Mouse (Mus musculus): ENCODE data around the gene Slc15a1. TPM values are rescaled to one million over a fixed set of nuclear protein-coding genes. Genes with fewer than 3 reads are reported as not detected.

The Slc15a1 gene
- polyA plus RNA-seq, 1 experiment from 2014 or later: 0.49 TPM

GRCm38 (mm10) chr14:121445194-121445593 is 59.9 kb downstream of the Slc15a1 start:
- H3K9ac ChIP-seq (replicated peaks; ENCODE audit: low read length): no peak overlapping the region
- H3K36me3 ChIP-seq (ENCODE audit: insufficient read depth, low read length): no peaks in the 10 kb centered on the region
- no peak overlapping the region for H3K27ac ChIP-seq (ENCODE audit: low read length)
- 19% methylated on average over 8 of the region's 8 CpGs for WGBS
- ATAC-seq (ENCODE audit: low FRiP score, low TSS enrichment): peak; percentile 81
- no peak overlapping the region for H3K4me3 ChIP-seq (ENCODE audit: low read length)
- H3K27me3 ChIP-seq (ENCODE audit: insufficient read depth, low read length): no peaks in the 10 kb centered on the region
- H3K4me1 ChIP-seq (ENCODE audit: insufficient read depth, low read length): no peaks in the 10 kb centered on the region
- no peaks in the 10 kb centered on the region for H3K9me3 ChIP-seq (ENCODE audit: low read length)
- no peak overlapping the region for H3K4me2 ChIP-seq (replicated peaks; ENCODE audit: low read depth, low read length)

GRCm38 (mm10) chr14:121440807-121441206 is 64.2 kb downstream of the Slc15a1 start:
- Histone ChIP-seq H3K27ac (ENCODE audit: low read length) (no peak overlapping the region), H3K4me2 (replicated peaks; ENCODE audit: low read depth, low read length) (no peak overlapping the region), H3K36me3 (ENCODE audit: insufficient read depth, low read length) (no peaks in the 10 kb centered on the region), H3K4me1 (ENCODE audit: insufficient read depth, low read length) (no peaks in the 10 kb centered on the region), H3K9ac (replicated peaks; ENCODE audit: low read length) (no peak overlapping the region), H3K4me3 (ENCODE audit: low read length) (no peak overlapping the region), H3K9me3 (ENCODE audit: low read length) (no peaks in the 10 kb centered on the region), H3K27me3 (ENCODE audit: insufficient read depth, low read length) (no peaks in the 10 kb centered on the region)
- ATAC-seq (ENCODE audit: low FRiP score, low TSS enrichment): no peak
- 94% methylated on average over 6 of the region's 6 CpGs for WGBS

DNA sequence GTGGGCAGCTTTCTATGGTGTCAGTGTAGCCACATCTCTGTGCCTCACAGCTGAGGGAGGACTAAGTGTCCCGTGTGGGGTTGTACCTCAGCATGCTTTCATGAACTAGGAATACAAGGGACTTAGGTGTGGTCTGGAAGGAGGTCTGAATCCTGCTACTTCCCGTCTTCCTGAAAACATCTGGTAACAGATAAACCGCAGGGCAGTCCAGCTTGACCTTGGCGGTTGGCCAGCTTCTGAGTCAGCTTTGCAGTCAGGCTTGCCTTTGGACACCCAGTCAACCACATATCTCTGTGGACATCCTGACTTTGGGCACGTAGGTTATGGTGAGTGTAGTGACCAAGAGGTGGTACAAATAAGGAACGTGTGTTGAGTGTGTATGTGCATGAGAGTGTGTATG is 68.0 kb downstream of the Slc15a1 start:
- Histone ChIP-seq H3K4me3 (ENCODE audit: low read length) (no peak overlapping the region), H3K4me2 (replicated peaks; ENCODE audit: low read depth, low read length) (no peak overlapping the region), H3K4me1 (ENCODE audit: insufficient read depth, low read length) (no peaks in the 10 kb centered on the region), H3K27me3 (ENCODE audit: insufficient read depth, low read length) (no peaks in the 10 kb centered on the region), H3K9ac (replicated peaks; ENCODE audit: low read length) (no peak overlapping the region), H3K36me3 (ENCODE audit: insufficient read depth, low read length) (no peaks in the 10 kb centered on the region), H3K9me3 (ENCODE audit: low read length) (no peaks in the 10 kb centered on the region), H3K27ac (ENCODE audit: low read length) (no peak overlapping the region)
- WGBS: 64% methylated on average over 6 of the region's 6 CpGs
- no peak for ATAC-seq (ENCODE audit: low FRiP score, low TSS enrichment)

DNA sequence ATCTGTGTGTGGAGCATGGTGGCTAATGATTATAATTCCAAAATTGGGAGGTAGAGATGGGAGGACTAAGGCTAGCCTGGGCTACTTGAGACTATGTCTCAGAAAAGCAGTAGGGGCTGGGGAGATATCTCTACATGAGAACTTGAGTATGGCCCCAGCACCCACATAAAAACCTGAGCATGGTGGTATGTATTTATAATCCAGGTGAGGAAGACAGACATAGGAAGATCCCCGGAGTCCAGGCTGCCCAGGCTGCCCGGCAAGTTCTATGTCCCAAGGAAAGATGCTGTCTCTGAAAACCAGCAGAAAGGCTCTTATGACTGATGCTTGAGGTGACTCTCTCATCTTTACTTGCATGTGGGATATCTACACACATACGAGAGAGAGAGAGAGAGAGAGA is 68.6 kb downstream of the Slc15a1 start:
- 91% methylated on average over 3 of the region's 3 CpGs for WGBS
- no peak overlapping the region for H3K9ac ChIP-seq (replicated peaks; ENCODE audit: low read length)

GRCm38 (mm10) chr14:121435794-121436193 is 69.3 kb downstream of the Slc15a1 start:
- H3K27me3 ChIP-seq (ENCODE audit: insufficient read depth, low read length): no peaks in the 10 kb centered on the region
- H3K9me3 ChIP-seq (ENCODE audit: low read length): no peaks in the 10 kb centered on the region
- no peak overlapping the region for H3K4me2 ChIP-seq (replicated peaks; ENCODE audit: low read depth, low read length)
- H3K4me3 ChIP-seq (ENCODE audit: low read length): no peak overlapping the region
- no peaks in the 10 kb centered on the region for H3K36me3 ChIP-seq (ENCODE audit: insufficient read depth, low read length)
- WGBS: 46% methylated on average over 6 of the region's 6 CpGs
- H3K27ac ChIP-seq (ENCODE audit: low read length): no peak overlapping the region
- ATAC-seq (ENCODE audit: low FRiP score, low TSS enrichment): 0 out of 2 replicates have a peak, but pooled peaks have one; percentile 59
- no peaks in the 10 kb centered on the region for H3K4me1 ChIP-seq (ENCODE audit: insufficient read depth, low read length)
- no peak overlapping the region for H3K9ac ChIP-seq (replicated peaks; ENCODE audit: low read length)

More for the DNA sequence above, 68.6 kb downstream of the Slc15a1 start:
- H3K9me3 ChIP-seq (ENCODE audit: low read length): no peaks in the 10 kb centered on the region
- no peaks in the 10 kb centered on the region for H3K4me1 ChIP-seq (ENCODE audit: insufficient read depth, low read length)
- H3K36me3 ChIP-seq (ENCODE audit: insufficient read depth, low read length): no peaks in the 10 kb centered on the region
- H3K4me2 ChIP-seq (replicated peaks; ENCODE audit: low read depth, low read length): no peak overlapping the region
- no peaks in the 10 kb centered on the region for H3K27me3 ChIP-seq (ENCODE audit: insufficient read depth, low read length)
- no peak overlapping the region for H3K27ac ChIP-seq (ENCODE audit: low read length)
- H3K4me3 ChIP-seq (ENCODE audit: low read length): no peak overlapping the region
- no peak for ATAC-seq (ENCODE audit: low FRiP score, low TSS enrichment)

DNA sequence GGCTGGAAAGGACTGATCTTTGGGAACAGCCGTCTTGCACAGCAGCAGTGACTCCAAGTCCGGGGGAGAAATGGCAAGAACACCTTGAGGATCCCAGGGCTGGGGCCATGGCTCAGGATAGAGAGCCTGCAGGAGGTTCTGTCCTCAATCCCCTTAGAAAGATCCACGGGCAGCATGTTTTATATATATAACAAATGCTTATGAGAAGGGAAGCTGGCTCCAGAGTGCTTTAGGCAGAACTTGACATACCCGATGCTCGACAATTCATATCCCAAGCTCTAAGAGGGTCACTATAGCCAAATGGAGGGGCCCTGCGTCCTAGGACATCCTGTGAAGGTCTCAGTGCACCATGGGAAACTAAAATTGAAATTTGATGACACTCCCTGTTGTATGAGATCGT is 73.8 kb downstream of the Slc15a1 start:
- Histone ChIP-seq H3K27me3 (ENCODE audit: insufficient read depth, low read length) (no peaks in the 10 kb centered on the region), H3K9ac (replicated peaks; ENCODE audit: low read length) (no peak overlapping the region), H3K27ac (ENCODE audit: low read length) (no peak overlapping the region), H3K4me1 (ENCODE audit: insufficient read depth, low read length) (no peaks in the 10 kb centered on the region), H3K9me3 (ENCODE audit: low read length) (peaks cover 5% of the 10 kb centered on the region; the same call in 1 of the 2 replicates), H3K4me2 (replicated peaks; ENCODE audit: low read depth, low read length) (no peak overlapping the region), H3K4me3 (ENCODE audit: low read length) (no peak overlapping the region), H3K36me3 (ENCODE audit: insufficient read depth, low read length) (no peaks in the 10 kb centered on the region)
- ATAC-seq (ENCODE audit: low FRiP score, low TSS enrichment): no peak
- WGBS: 85% methylated on average over 7 of the region's 7 CpGs

DNA sequence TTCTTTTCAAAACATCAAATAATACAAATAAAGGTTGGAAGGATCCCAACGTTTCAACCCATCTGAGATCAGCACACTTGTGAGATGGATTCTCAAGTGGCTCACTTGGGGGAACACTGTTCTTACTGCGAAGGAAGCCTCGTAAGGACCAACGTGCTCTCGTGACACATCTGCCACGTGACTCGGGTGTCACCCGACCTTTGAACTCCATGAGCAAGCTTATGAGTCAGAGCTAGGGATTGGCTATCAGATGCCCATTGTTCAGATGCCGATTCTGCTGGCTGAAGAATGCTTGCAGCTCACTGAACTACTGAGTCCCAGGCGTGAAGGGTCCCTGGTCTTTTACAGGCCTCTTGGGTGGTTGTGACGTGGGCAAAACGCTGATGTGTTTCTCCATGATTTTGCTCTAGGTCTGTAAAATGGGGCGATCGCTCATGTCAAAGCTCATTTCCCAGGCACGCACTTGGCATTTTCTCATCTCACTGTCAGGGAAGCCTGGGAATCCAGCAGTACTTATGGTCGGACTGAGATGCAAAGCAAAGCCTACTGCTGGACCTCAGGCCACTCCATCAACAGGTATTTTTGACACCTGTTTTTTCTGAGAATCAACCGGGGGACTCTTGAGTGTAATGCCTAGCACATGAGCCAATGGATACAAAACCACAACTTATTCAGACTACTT is 75.1 kb downstream of the Slc15a1 start:
- 80% methylated on average over 17 of the region's 17 CpGs for WGBS
- no peak for ATAC-seq (ENCODE audit: low FRiP score, low TSS enrichment)

DNA sequence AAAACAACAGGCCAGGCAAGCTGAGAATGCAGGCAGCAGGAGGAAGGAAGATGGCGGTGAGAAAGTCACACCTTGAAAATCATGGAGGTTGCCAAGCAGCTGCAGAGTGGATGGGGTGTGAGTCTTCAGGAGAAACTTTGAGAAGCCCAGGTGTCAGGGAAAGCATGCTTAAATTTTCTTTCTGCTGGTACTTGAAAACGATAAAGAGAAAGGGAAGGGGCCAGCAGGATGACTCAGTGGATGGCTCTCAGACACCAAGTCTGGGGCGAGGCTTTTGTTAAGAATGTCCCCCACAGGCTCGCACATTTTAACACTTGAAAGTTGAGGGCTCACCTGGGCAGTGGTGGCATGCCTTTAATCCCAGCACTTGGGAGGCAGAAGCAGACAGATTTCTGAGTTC is 76.9 kb downstream of the Slc15a1 start:
- no peaks in the 10 kb centered on the region for H3K36me3 ChIP-seq (ENCODE audit: insufficient read depth, low read length)
- H3K4me1 ChIP-seq (ENCODE audit: insufficient read depth, low read length): no peaks in the 10 kb centered on the region
- H3K9me3 ChIP-seq (ENCODE audit: low read length): peaks cover 5% of the 10 kb centered on the region; the same call in 1 of the 2 replicates
- H3K27ac ChIP-seq (ENCODE audit: low read length): no peak overlapping the region
- 93% methylated on average over 4 of the region's 4 CpGs for WGBS
- H3K9ac ChIP-seq (replicated peaks; ENCODE audit: low read length): no peak overlapping the region
- no peak for ATAC-seq (ENCODE audit: low FRiP score, low TSS enrichment)
- no peak overlapping the region for H3K4me3 ChIP-seq (ENCODE audit: low read length)
- H3K27me3 ChIP-seq (ENCODE audit: insufficient read depth, low read length): no peaks in the 10 kb centered on the region
- no peak overlapping the region for H3K4me2 ChIP-seq (replicated peaks; ENCODE audit: low read depth, low read length)

More for the DNA sequence above, 75.1 kb downstream of the Slc15a1 start:
- no peak overlapping the region for H3K9ac ChIP-seq (replicated peaks; ENCODE audit: low read length)
- no peaks in the 10 kb centered on the region for H3K36me3 ChIP-seq (ENCODE audit: insufficient read depth, low read length)
- H3K27ac ChIP-seq (ENCODE audit: low read length): no peak overlapping the region
- H3K27me3 ChIP-seq (ENCODE audit: insufficient read depth, low read length): no peaks in the 10 kb centered on the region
- peaks cover 5% of the 10 kb centered on the region; the same call in 1 of the 2 replicates for H3K9me3 ChIP-seq (ENCODE audit: low read length)
- no peaks in the 10 kb centered on the region for H3K4me1 ChIP-seq (ENCODE audit: insufficient read depth, low read length)
- H3K4me3 ChIP-seq (ENCODE audit: low read length): no peak overlapping the region
- no peak overlapping the region for H3K4me2 ChIP-seq (replicated peaks; ENCODE audit: low read depth, low read length)

DNA sequence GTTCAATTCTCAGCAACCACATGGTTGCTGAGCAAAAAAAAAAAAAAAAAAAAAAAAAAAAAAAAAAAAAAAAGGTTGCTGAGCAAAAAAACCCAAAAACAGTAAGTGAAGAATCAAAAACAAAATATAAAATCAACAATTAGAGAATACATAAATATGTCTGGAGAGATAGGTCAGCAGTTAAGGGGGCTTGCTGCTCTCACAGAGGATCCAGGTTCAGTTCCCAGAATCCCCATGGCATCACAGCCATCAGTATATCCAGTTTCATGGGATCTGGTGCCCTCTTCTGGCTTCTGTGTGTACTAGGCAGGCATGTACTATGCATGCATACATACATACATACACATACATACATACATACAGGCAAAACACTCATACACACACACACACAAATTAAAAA is 78.3 kb downstream of the Slc15a1 start:
- no peak for ATAC-seq (ENCODE audit: low FRiP score, low TSS enrichment)
- Histone ChIP-seq H3K4me2 (replicated peaks; ENCODE audit: low read depth, low read length) (no peak overlapping the region), H3K36me3 (ENCODE audit: insufficient read depth, low read length) (no peaks in the 10 kb centered on the region), H3K4me1 (ENCODE audit: insufficient read depth, low read length) (peaks cover 5% of the 10 kb centered on the region; the same call in 1 of the 2 replicates), H3K4me3 (ENCODE audit: low read length) (no peak overlapping the region), H3K27me3 (ENCODE audit: insufficient read depth, low read length) (no peaks in the 10 kb centered on the region), H3K9me3 (ENCODE audit: low read length) (peaks cover 5% of the 10 kb centered on the region; the same call in 1 of the 2 replicates), H3K9ac (replicated peaks; ENCODE audit: low read length) (no peak overlapping the region), H3K27ac (ENCODE audit: low read length) (no peak overlapping the region)

- Histone ChIP-seq H3K4me1 (ENCODE audit: insufficient read depth, low read length) (peaks cover 5% of the 10 kb centered on the region; the same call in 1 of the 2 replicates), H3K9me3 (ENCODE audit: low read length) (peaks cover 11% of the 10 kb centered on the region; the same call in 1 of the 2 replicates), H3K4me3 (ENCODE audit: low read length) (no peak overlapping the region), H3K27ac (ENCODE audit: low read length) (no peak overlapping the region), H3K27me3 (ENCODE audit: insufficient read depth, low read length) (no peaks in the 10 kb centered on the region), H3K9ac (replicated peaks; ENCODE audit: low read length) (no peak overlapping the region), H3K4me2 (replicated peaks; ENCODE audit: low read depth, low read length) (no peak overlapping the region), H3K36me3 (ENCODE audit: insufficient read depth, low read length) (no peaks in the 10 kb centered on the region)
- 70% methylated on average over 7 of the region's 7 CpGs for WGBS
- ATAC-seq (ENCODE audit: low FRiP score, low TSS enrichment): peak; percentile 23; the same call in 1 of the 2 replicates
Observed at GRCm38 (mm10) chr14:121425004-121425793, 79.9 kb downstream of the Slc15a1 start.

All from kidney, embryonic 16.5 days (tissue).